Mouse (Mus musculus) frontal cortex, adult 2 months (tissue): ENCODE measurements around the gene Slc8a3. TPM values are rescaled to one million over a fixed set of nuclear protein-coding genes. Genes with fewer than 3 reads are reported as not detected.

Experiments used
- DNase-seq, 2 experiments: peaks; one replicate each; pipeline ENCODE4 v3.0.0; 2022; ENCODE audit warnings: low spot score in 1 of 2; ENCODE audit errors: extremely low spot score in 1 of 2
- polyA plus RNA-seq: library from polyadenylated mRNA; depleted of rRNA; stranded (reverse); fragments of >200 nt; gene quantifications from 2 replicates; pipeline ENCODE4 v1.2.3, GENCODE M21; 2012

Slc8a3 gene
- polyA plus RNA-seq, 1 experiment, result 18.5 TPM

- DNase-seq, result no peak
These were observed 146.3 kb downstream of the Slc8a3 start for GRCm38 (mm10) chr12:81186668-81187067.

- DNase-seq, result peak; percentile 58 to 74
These were observed 146.9 kb downstream of the Slc8a3 start for GRCm38 (mm10) chr12:81186081-81186480.

GRCm38 (mm10) chr12:81184967-81185366, 148.0 kb downstream of the Slc8a3 start:
- no peak for DNase-seq

- DNase-seq, result peak in 1 of 2 experiments; percentile 76
These were observed 150.9 kb downstream of the Slc8a3 start for GRCm38 (mm10) chr12:81182073-81182472.

GRCm38 (mm10) chr12:81175252-81175651, 157.7 kb downstream of the Slc8a3 start:
- DNase-seq, result no peak

GRCm38 (mm10) chr12:81173893-81174292, 159.1 kb downstream of the Slc8a3 start:
- DNase-seq, result no peak

- DNase-seq, result no peak
These were observed 160.0 kb downstream of the Slc8a3 start for GRCm38 (mm10) chr12:81173011-81173410.

GRCm38 (mm10) chr12:81170076-81170475, 162.9 kb downstream of the Slc8a3 start:
- DNase-seq, result no peak

- no peak for DNase-seq
These were observed 164.5 kb downstream of the Slc8a3 start for GRCm38 (mm10) chr12:81168494-81168893.

GRCm38 (mm10) chr12:81168031-81168430, 164.9 kb downstream of the Slc8a3 start:
- DNase-seq, result no peak

GRCm38 (mm10) chr12:81167142-81167541, 165.8 kb downstream of the Slc8a3 start:
- no peak for DNase-seq

- no peak for DNase-seq
These were observed 166.4 kb downstream of the Slc8a3 start for GRCm38 (mm10) chr12:81166615-81167014.

GRCm38 (mm10) chr12:81166092-81166491, 166.9 kb downstream of the Slc8a3 start:
- no peak for DNase-seq

- no peak for DNase-seq
These were observed 169.4 kb downstream of the Slc8a3 start for GRCm38 (mm10) chr12:81163566-81163965.

GRCm38 (mm10) chr12:81163131-81163530, 169.8 kb downstream of the Slc8a3 start:
- no peak for DNase-seq

GRCm38 (mm10) chr12:81161282-81161681, 171.7 kb downstream of the Slc8a3 start:
- DNase-seq, result no peak

GRCm38 (mm10) chr12:81160831-81161230, 172.1 kb downstream of the Slc8a3 start:
- DNase-seq, result peak in 1 of 2 experiments; percentile 56

- DNase-seq, result no peak
These were observed 172.6 kb downstream of the Slc8a3 start for GRCm38 (mm10) chr12:81160425-81160824.

GRCm38 (mm10) chr12:81159947-81160346, 173.0 kb downstream of the Slc8a3 start:
- no peak for DNase-seq

GRCm38 (mm10) chr12:81156841-81157240, 176.1 kb downstream of the Slc8a3 start:
- no peak for DNase-seq

GRCm38 (mm10) chr12:81155675-81156074, 177.3 kb downstream of the Slc8a3 start:
- DNase-seq, result no peak

GRCm38 (mm10) chr12:81152082-81152481, 180.9 kb downstream of the Slc8a3 start:
- DNase-seq, result no peak

GRCm38 (mm10) chr12:81150917-81151316, 182.1 kb downstream of the Slc8a3 start:
- DNase-seq, result no peak
